Mouse (Mus musculus) c-Kit-negative CD71-positive TER-119-positive erythroid progenitor cells, embryonic 14.5 days (primary cell): ENCODE data around the gene Pjvk.
"Not testable (repeated sequence)": the region's sequence is repeated elsewhere in the genome, so short reads cannot be mapped to it uniquely, and the experiment has no call there.

Experiments used
- DNase-seq: peaks from one replicate; pipeline ENCODE4 v3.0.0-alpha.2; 2013; ENCODE audit warnings: low read depth, low spot score

Pjvk gene

GRCm38 (mm10) chr2:76647883-76648570, at the start of gene Pjvk, which contains the start of gene Prkra:
Pjvk (plus strand) TSS chr2:76648476.
Prkra (minus strand) TSS chr2:76648015.
- DNase-seq: peak; percentile 86

DNA sequence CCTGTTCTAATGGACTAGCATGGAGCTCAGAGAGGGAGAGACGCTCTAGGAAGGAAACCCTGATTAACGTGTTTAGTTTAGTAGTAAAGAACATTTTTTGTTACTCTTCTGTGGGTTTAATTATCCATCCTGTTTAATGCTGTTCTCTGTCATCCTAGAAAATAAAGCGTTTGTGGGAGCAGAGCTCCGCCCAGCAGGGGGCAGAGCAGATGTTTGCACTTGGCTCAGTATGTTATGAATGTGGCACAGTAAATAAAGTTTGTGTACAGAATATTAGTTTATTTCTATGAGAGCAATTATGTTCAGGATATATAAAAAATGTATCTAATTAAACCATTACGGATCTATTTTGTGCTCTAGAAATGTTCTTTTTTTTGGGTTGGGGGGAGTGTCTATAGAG, 49.1 kb upstream of the Pjvk start:
- DNase-seq: no peak

DNA sequence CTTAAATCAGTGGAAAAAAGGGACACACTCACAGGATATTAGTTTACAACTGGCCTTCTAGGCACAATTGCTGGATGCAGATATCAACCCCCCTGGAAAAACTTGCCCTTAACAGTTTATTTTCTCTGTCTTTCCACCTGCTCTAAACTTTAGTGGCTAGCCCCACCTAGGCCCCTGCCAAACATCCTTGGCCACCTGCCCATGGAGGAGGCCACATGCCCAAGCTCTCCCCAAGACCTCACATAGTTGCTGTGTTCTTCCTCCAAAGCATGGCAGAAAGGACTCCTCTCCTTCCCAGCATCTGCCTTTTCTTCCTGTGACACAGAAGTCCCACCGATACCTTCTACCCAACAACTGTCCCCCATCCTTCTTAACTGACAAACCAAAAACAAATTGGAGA, 46.0 kb upstream of the Pjvk start:
- no peak for DNase-seq

DNA sequence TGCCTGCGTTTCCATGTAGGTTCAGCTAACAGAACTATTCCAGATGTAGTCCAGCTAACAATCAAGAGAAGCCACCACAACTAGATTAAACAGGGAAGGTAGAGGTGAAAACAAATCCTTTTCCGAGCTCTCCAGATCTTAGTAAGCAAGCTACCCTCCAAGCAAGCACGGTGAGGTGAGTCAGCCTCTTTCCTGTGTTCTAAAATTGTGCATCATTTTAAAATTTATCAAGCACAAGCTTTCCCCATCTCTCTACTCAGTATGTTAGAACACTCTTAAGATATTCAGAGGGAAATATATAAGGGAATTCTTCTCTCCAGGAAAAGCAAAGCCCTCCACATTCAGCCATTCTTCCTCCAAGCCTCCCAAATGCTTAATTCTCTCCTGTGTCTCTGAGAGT, 41.6 kb upstream of the Pjvk start:
- no peak for DNase-seq

GRCm38 (mm10) chr2:76610326-76611104, 37.8 kb upstream of the Pjvk start:
- no peak for DNase-seq

- DNase-seq: no peak
Observed at GRCm38 (mm10) chr2:76611996-76612395, 36.3 kb upstream of the Pjvk start.

DNA sequence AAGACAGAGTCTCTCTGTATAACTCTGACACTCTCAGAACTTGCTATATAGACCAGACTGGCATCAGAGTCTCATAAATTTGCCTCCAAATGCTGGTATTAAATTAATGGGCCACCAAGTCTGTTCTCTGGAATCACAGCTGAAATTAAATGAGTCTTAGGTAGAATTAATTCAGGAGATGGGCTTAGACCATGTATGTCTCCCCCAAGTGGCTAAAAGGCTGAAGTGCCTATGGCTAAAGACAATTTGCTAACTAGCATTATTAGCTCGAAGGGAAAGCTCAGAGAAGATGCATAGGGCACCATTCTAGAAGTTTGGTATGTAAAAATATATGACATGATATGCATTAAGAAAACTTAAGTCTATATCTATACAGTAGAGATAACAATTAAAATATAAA, 30.2 kb upstream of the Pjvk start:
- no peak for DNase-seq

GRCm38 (mm10) chr2:76620188-76620587, 28.1 kb upstream of the Pjvk start:
- DNase-seq: no peak

GRCm38 (mm10) chr2:76621724-76622123, 26.6 kb upstream of the Pjvk start:
- no peak for DNase-seq

- not testable (repeated sequence) for DNase-seq
Observed at GRCm38 (mm10) chr2:76622316-76622715, 26.0 kb upstream of the Pjvk start.

GRCm38 (mm10) chr2:76630293-76630692, 18.0 kb upstream of the Pjvk start:
- DNase-seq: no peak

DNA sequence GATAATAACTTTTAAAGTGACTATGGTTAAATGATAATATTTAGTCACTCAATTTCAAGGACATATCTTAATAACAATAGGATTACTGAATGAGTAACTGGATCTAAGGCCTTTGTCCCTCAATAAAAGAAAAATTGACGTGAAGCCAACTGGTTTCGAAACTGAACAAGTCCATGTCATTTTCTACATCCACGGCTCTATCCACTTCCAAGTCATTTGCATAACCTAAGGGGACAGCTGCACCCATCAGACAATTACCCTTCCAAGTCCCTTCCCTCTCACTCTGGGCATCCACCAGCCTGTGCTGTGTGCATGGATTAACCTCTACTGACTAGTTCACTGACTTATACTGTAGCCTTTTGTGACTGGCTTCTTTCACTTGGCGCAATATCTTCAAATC, 16.7 kb upstream of the Pjvk start:
- no peak for DNase-seq

DNA sequence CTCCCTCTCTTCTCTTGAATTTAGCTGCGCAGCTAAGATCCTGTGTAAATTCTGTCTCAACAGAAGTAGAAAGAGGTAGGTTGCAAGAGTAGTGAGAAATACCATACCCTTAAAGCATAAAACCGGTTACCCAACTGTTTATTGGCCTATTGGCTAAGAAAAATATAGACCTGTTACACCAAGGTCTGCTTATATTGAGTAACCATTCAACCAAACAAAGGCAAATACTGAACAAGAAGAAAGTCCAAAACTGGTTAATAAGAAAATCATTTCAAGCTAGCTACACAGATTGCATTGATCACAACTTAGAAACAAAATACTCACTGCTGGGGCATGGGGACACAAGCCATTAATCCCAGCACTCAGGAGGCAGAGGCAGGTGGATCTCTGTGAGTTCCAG, 8.6 kb upstream of the Pjvk start:
- no peak for DNase-seq

- no peak for DNase-seq
Observed at GRCm38 (mm10) chr2:76643801-76644200, 4.5 kb upstream of the Pjvk start.

DNA sequence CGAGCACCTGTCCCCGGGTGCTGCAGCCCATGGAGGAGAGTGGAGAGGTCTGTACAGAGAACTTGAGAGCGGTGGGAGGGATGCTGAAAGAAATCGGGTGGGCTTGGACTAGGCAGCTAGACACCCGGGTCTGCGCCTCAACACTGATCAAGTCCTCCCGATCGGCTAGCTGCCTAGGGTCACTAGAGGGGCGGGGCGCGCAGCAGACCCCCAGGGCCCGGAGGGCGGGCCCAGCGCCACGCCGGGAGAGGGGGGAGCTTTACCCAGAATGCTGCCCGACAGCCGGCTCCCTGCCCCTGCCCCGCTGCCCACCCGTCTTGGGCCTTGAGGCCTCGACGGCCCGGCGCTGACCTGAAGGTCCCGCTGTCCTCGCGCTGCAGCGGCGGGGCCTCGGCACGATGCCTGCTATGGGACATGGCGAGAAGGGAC, 821 bp upstream of the Pjvk start:
- DNase-seq: peak; percentile 12

- no peak for DNase-seq
Observed at GRCm38 (mm10) chr2:76648666-76649141, 428 bp downstream of the Pjvk start.

DNA sequence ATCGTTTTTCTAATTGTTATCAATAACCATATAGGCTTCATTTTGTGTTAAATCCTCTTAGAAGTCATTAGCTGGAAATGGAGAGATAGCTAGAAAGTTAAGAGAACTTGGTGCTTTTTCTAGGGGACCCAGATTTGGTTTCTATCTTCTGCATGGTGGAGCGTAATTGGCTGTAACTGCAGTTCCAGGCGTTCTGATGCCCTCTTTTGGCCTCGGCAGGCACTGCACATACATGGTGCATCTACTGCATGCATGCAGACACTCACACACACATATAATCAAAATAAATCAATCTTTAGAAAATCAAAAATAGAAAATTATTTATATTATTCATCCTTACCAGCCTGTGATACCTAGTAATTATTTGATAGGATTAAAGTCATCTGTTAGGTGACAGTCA, 4.8 kb downstream of the Pjvk start:
- DNase-seq: no peak

DNA sequence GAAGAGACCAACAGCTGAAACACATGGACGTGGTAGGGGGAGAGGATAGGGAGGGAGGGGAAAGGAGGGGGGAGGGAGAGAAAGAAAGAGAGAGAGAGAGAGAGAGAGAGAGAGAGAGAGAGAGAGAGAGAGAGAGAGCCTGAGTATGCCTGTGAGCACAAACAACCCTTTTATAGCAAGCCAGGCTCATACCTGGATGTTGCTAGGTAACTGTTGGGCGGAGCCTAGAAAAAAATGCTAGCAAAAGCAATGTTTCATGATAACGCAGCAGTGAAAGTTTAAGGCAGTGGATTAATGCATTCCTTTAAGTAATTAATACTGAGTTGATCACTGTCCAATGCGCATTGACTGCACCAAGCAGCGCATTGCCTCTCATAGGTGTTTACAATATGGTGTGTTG, 6.4 kb downstream of the Pjvk start:
- DNase-seq: no peak

GRCm38 (mm10) chr2:76655444-76655843, 7.2 kb downstream of the Pjvk start:
- DNase-seq: no peak

DNA sequence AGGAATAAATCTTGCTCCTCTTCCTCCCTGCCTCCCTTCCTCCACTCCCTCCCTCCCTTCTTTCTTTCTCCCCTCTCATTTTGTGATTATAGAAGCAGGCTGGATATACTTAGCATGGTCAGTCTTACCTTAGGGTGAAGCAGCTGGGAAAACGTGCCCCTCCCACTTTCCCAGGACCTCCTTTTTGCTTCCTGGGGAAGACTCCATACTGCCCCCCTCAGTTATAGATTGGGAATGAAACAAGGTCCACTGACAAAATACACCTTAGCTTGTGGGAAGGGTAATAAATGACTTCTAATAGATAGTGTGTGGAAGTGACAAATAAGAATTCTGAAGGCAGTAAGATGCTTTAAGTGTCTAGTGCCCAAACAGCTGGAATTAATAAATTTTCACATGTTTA, 7.7 kb downstream of the Pjvk start:
- DNase-seq: no peak

GRCm38 (mm10) chr2:76658551-76658950, 10.3 kb downstream of the Pjvk start:
- DNase-seq: no peak

- no peak for DNase-seq
Observed at GRCm38 (mm10) chr2:76659419-76659818, 11.1 kb downstream of the Pjvk start.

DNA sequence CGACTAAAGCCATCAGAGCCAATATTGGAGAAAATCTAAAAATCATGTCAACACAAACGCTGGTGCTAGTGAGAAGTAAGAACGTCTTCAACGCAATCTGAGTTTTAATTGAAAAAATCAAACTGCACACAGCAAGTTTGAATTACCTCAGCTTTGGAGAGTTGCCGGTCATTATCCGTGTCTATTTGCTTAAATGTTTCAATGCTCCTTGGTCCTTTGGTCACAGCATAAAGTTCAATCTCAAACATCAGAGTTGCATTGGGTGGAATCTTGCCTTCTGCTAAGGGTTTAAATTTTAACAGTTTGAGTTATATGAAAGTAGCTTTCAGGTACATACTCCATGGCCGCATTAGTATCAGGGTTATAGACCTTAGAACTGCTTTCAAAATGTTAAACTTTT, 17.3 kb downstream of the Pjvk start:
- no peak for DNase-seq
